In genomic region chr3:9072471-9072870, GRCm38 (mm10) we compare ENCODE assay signal across 5 mouse cellular contexts.
DNase-seq lines count a peak whose midpoint lies in the region; TF ChIP-seq lines count a peak whose summit lies in the region.
"Not testable (repeated sequence)": the region's sequence is repeated elsewhere in the genome, so short reads cannot be mapped to it uniquely, and the experiment has no call there.

No protein-coding gene starts in this region.

- H3K27ac ChIP-seq in kidney, adult 2 months (ENCODE audit: insufficient read depth, low read depth, low read length) = not testable (repeated sequence)

- TF ChIP-seq CTCF in kidney, adult 2 months (conservative IDR thresholded peaks at IDR 0.05; ENCODE audit: insufficient read depth, insufficient read length, low read depth, low read length) = not testable (repeated sequence)

- not testable (repeated sequence) for H3K36me3 ChIP-seq in kidney, adult 2 months (ENCODE audit: control insufficient read depth, insufficient read depth, low read length)

- peak; percentile 41 for DNase-seq in kidney, adult 11 months
- peak; percentile 75 for DNase-seq in kidney, adult 2 months
- DNase-seq in kidney, adult 9 months = peak; percentile 58
- DNase-seq in kidney, postnatal 14 days = peak; percentile 29
- DNase-seq in kidney, postnatal 4 days = peak; percentile 24 to 54

- not testable (repeated sequence) for H3K4me1 ChIP-seq in kidney, adult 2 months (ENCODE audit: control insufficient read depth, insufficient read depth, low read length)

- 49% methylated on average over 13 of the region's 13 CpGs for WGBS in kidney, adult 2 months

- TF ChIP-seq POLR2A in kidney, adult 2 months (IDR thresholded peaks at IDR 0.05; ENCODE audit: low read depth, low read length) = not testable (repeated sequence)

- not testable (repeated sequence) for H3K4me3 ChIP-seq in kidney, adult 2 months (ENCODE audit: insufficient read depth, low read depth, low read length)

- not testable (repeated sequence) for H3K27me3 ChIP-seq in kidney, adult 2 months (replicated peaks; ENCODE audit: control insufficient read depth, insufficient read depth, low read length)
